Mouse (Mus musculus): ENCODE data around the gene Gm30302. TPM values are rescaled to one million over a fixed set of nuclear protein-coding genes. Genes with fewer than 3 reads are reported as not detected.

Gm30302 gene
- total RNA-seq (2023): not detected

GRCm38 (mm10) chr13:49798901-49799300, at the start of gene Gm30302:
Gene Gm30302 (minus strand): TSS chr13:49799001.

Other genes with a start within 250 kb of the Gm30302 start
- not detected for gene Omd, start 216.5 kb downstream of the Gm30302 start, total RNA-seq (2023)
- gene Ogn, start 191.0 kb downstream of the Gm30302 start, total RNA-seq (2023): not detected
- 0.53 TPM for gene Cenpp, start 146.2 kb downstream of the Gm30302 start, total RNA-seq (2023)
- gene Nol8, start 145.9 kb downstream of the Gm30302 start, total RNA-seq (2023): 36.5 TPM
- gene Iars, start 116.9 kb downstream of the Gm30302 start, total RNA-seq (2023): 125 TPM